Mouse (Mus musculus) adrenal gland, adult 10 weeks (tissue): ENCODE measurements around the gene Eid1. TPM values are rescaled to one million over a fixed set of nuclear protein-coding genes. Genes with fewer than 3 reads are reported as not detected.

Source experiments
- polyA plus RNA-seq: library from polyadenylated mRNA; stranded (reverse); fragments of 350-450 nt; fragmentation: Illumina TruSeq; extraction: RNeasy Lipid Tissue Mini Kit (QIAGEN cat#74804); gene quantifications from one replicate; pipeline ENCODE4 v1.2.3, GENCODE M21; 2014; ENCODE audit warnings: low read depth, low replicate concordance

Gene Eid1
- 658 TPM for polyA plus RNA-seq

GRCm38 (mm10) chr2:125672957-125673631 lies at the start of gene Eid1:
Gene Eid1, plus strand, starts transcription at chr2:125673095.

GRCm38 (mm10) chr2:125624837-125625351 lies 48.0 kb upstream of the Eid1 start, which contains the start of gene Cep152:
Gene Cep152, minus strand, starts transcription at chr2:125625113.

GRCm38 (mm10) chr2:125724086-125724430 lies 51.2 kb downstream of the Eid1 start, which contains the start of gene Shc4:
Gene Shc4, minus strand, starts transcription at chr2:125724148.

Other genes starting within 250 kb of the Eid1 start
- not detected for gene Gm9913, start 168.0 kb upstream of the Eid1 start, polyA plus RNA-seq
- gene Fbn1, start 165.1 kb upstream of the Eid1 start, polyA plus RNA-seq: 11.8 TPM
- 1.3 TPM for gene Cep152, start 48.0 kb upstream of the Eid1 start, polyA plus RNA-seq
- 7.5 TPM for gene Shc4, start 51.1 kb downstream of the Eid1 start, polyA plus RNA-seq
- 96.4 TPM for gene Secisbp2l, start 109.8 kb downstream of the Eid1 start, polyA plus RNA-seq
- 140 TPM for gene Galk2, start 186.0 kb downstream of the Eid1 start, polyA plus RNA-seq
- gene Cops2, start 186.0 kb downstream of the Eid1 start, polyA plus RNA-seq: 796 TPM